Mouse (Mus musculus): ENCODE data around the gene Coq10b. TPM values are rescaled to one million over a fixed set of nuclear protein-coding genes. Genes with fewer than 3 reads are reported as not detected.
A peak's percentile ranks its signal among the peaks of the same experiment; 100 is the strongest.
"Not testable (repeated sequence)": the region's sequence is repeated elsewhere in the genome, so short reads cannot be mapped to it uniquely, and the experiment has no call there.

The Coq10b gene
- polyA plus RNA-seq, 1 experiment from 2014 or later: 24.1 TPM

DNA sequence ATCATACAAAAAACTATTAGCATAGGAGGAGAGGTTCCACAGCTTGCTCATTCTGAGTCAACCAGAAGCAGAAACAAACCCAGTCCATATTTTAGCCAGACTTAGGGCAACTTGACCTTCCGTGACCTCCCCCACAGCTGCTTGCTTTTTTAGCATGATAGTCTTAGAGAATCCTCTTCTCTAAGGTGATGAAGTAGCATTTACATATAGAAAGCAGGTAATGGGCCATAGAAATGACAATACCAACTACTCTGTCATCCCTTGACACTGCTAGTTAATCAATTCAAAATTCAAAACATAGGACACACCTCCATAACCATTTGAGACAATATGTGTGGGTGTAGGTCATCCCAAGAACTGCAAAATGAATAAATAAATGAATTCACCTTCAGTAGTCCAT is 12.6 kb upstream of the Coq10b start:
- Histone ChIP-seq H3K4me1 (no peaks in the 10 kb centered on the region), H3K4me3 (no peak overlapping the region), H3K9me3 (no peaks in the 10 kb centered on the region; the same call in none of the 2 replicates), H3K36me3 (no peaks in the 10 kb centered on the region), H3K27ac (no peak overlapping the region), H3K27me3 (ENCODE audit: insufficient read depth, poor library complexity, severe bottlenecking) (no peaks in the 10 kb centered on the region)
- DNase-seq (ENCODE audit: low spot score): no peak
- WGBS: 85% methylated on average over 1 of the region's 1 CpGs

DNA sequence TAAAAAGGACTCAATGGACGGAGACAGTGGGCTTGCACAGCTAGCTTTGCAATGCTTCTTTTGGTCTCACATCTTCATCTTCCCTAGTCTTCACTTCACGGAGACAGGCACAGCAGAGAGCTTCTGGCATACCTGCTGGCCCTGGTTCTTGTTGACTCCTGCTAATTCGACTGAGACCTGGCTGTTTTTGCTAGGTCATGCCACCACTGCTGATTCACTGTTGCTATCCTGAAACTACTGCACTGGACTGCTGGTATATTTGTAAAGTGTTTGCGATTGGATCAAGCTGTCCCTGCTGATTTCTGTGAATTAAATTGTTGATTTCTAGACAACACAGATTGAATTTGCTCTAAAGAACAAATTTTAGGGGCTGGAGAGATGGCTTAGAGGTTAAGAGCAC is 10.9 kb upstream of the Coq10b start:
- Histone ChIP-seq H3K36me3 (no peaks in the 10 kb centered on the region), H3K4me1 (no peaks in the 10 kb centered on the region), H3K27me3 (ENCODE audit: insufficient read depth, poor library complexity, severe bottlenecking) (no peaks in the 10 kb centered on the region), H3K9me3 (no peaks in the 10 kb centered on the region; the same call in none of the 2 replicates), H3K4me3 (no peak overlapping the region), H3K27ac (no peak overlapping the region)
- no peak for DNase-seq (ENCODE audit: low spot score)
- WGBS: 80% methylated on average over 4 of the region's 4 CpGs

DNA sequence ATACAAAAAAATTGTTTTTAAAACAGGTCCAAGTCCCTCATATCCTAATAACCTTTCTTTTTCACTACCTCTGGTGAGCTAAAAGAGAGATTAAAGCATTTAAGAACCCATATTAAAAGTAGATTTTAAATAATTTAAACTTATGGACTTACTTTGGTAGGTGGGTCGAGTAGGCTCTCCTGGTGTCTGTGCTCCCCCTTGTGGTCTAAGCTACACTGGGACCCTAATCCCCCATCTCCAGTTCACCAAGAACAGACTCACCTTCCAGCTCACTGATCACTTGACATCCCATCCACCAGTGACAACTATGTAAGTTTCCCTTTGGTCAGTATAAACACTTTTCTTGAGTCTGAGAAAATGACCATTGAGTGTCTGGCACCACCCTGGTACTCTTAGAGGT is 10.3 kb upstream of the Coq10b start:
- Histone ChIP-seq H3K27me3 (ENCODE audit: insufficient read depth, poor library complexity, severe bottlenecking) (no peaks in the 10 kb centered on the region), H3K27ac (no peak overlapping the region), H3K4me3 (no peak overlapping the region), H3K9me3 (no peaks in the 10 kb centered on the region; the same call in none of the 2 replicates), H3K4me1 (no peaks in the 10 kb centered on the region), H3K36me3 (no peaks in the 10 kb centered on the region)
- 77% methylated on average over 1 of the region's 1 CpGs for WGBS
- no peak for DNase-seq (ENCODE audit: low spot score)

- Histone ChIP-seq H3K9me3 (no peaks in the 10 kb centered on the region; the same call in none of the 2 replicates), H3K36me3 (no peaks in the 10 kb centered on the region), H3K4me1 (no peaks in the 10 kb centered on the region), H3K27me3 (ENCODE audit: insufficient read depth, poor library complexity, severe bottlenecking) (no peaks in the 10 kb centered on the region), H3K4me3 (no peak overlapping the region), H3K27ac (no peak overlapping the region)
- WGBS: 69% methylated on average over 3 of the region's 3 CpGs
- DNase-seq (ENCODE audit: low spot score): no peak
Observed at GRCm38 (mm10) chr1:55043164-55043563, 9.4 kb upstream of the Coq10b start.

- no peak for DNase-seq (ENCODE audit: low spot score)
- 63% methylated on average over 4 of the region's 4 CpGs for WGBS
- no peak overlapping the region for H3K4me3 ChIP-seq
Observed at GRCm38 (mm10) chr1:55048841-55049587, 3.6 kb upstream of the Coq10b start.

GRCm38 (mm10) chr1:55051671-55052070 is 899 bp upstream of the Coq10b start:
- Histone ChIP-seq H3K27me3 (ENCODE audit: insufficient read depth, poor library complexity, severe bottlenecking) (no peaks in the 10 kb centered on the region), H3K27ac (no peak overlapping the region; the same call in 1 of the 2 replicates), H3K4me3 (peak overlapping the region; percentile 90), H3K36me3 (peaks cover 9% of the 10 kb centered on the region; the same call in 1 of the 2 replicates), H3K4me1 (0 out of 2 replicates have a peak, but pooled peaks cover 2% of the 10 kb centered on the region), H3K9me3 (no peaks in the 10 kb centered on the region)
- WGBS: 67% methylated on average over 3 of the region's 3 CpGs
- DNase-seq (ENCODE audit: low spot score): no peak

More at GRCm38 (mm10) chr1:55048841-55049587, 3.6 kb upstream of the Coq10b start:
- H3K9me3 ChIP-seq: no peaks in the 10 kb centered on the region
- no peaks in the 10 kb centered on the region for H3K27me3 ChIP-seq (ENCODE audit: insufficient read depth, poor library complexity, severe bottlenecking)
- 0 out of 2 replicates have a peak, but pooled peaks cover 2% of the 10 kb centered on the region for H3K4me1 ChIP-seq
- no peak overlapping the region for H3K27ac ChIP-seq
- no peaks in the 10 kb centered on the region for H3K36me3 ChIP-seq

GRCm38 (mm10) chr1:55053005-55053404 is 435 bp downstream of the Coq10b start:
- no peaks in the 10 kb centered on the region for H3K27me3 ChIP-seq (ENCODE audit: insufficient read depth, poor library complexity, severe bottlenecking)
- H3K27ac ChIP-seq: peak overlapping the region; percentile 91
- under 1% methylated on average over 42 of the region's 42 CpGs for WGBS
- DNase-seq (ENCODE audit: low spot score): peak; percentile 92
- H3K4me1 ChIP-seq: 0 out of 2 replicates have a peak, but pooled peaks cover 2% of the 10 kb centered on the region
- H3K36me3 ChIP-seq: peaks cover 17% of the 10 kb centered on the region; the same call in 1 of the 2 replicates
- H3K9me3 ChIP-seq: no peaks in the 10 kb centered on the region
- H3K4me3 ChIP-seq: peak overlapping the region; percentile 90

DNA sequence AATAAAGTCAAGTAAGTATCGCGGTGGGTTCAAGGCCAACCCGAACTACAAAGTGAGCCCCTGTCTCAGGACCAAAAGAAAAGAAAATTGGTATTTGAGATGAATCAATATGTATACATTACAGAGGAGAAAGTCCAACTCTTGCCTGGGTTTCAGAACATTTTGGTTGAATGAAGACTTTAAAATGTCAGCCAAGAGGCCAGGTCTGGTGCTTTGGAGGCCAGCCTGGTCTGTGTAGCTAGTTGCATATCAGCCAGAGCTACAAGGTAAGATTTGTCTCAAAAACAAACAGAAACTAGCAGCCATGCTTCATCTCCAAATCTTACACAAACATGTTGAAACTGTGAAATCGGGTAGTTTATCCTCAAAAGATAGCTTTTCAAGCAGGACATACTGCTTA is 1.0 kb downstream of the Coq10b start:
- H3K27ac ChIP-seq: peak overlapping the region; percentile 91; the same call in 1 of the 2 replicates
- 0 out of 2 replicates have a peak, but pooled peaks cover 4% of the 10 kb centered on the region for H3K4me1 ChIP-seq
- 63% methylated on average over 4 of the region's 4 CpGs for WGBS
- no peak for DNase-seq (ENCODE audit: low spot score)
- peaks cover 17% of the 10 kb centered on the region; the same call in 1 of the 2 replicates for H3K36me3 ChIP-seq
- peak overlapping the region; percentile 90 for H3K4me3 ChIP-seq
- no peaks in the 10 kb centered on the region for H3K9me3 ChIP-seq
- H3K27me3 ChIP-seq (ENCODE audit: insufficient read depth, poor library complexity, severe bottlenecking): no peaks in the 10 kb centered on the region

- H3K27ac ChIP-seq: no peak overlapping the region
- no peak for DNase-seq (ENCODE audit: low spot score)
- H3K4me1 ChIP-seq: 0 out of 2 replicates have a peak, but pooled peaks cover 6% of the 10 kb centered on the region
- H3K4me3 ChIP-seq: no peak overlapping the region
- 90% methylated on average over 5 of the region's 5 CpGs for WGBS
- H3K9me3 ChIP-seq: no peaks in the 10 kb centered on the region
- H3K36me3 ChIP-seq: peaks cover 17% of the 10 kb centered on the region; the same call in 1 of the 2 replicates
- H3K27me3 ChIP-seq (ENCODE audit: insufficient read depth, poor library complexity, severe bottlenecking): no peaks in the 10 kb centered on the region
Observed at GRCm38 (mm10) chr1:55055322-55056115, 2.9 kb downstream of the Coq10b start.

DNA sequence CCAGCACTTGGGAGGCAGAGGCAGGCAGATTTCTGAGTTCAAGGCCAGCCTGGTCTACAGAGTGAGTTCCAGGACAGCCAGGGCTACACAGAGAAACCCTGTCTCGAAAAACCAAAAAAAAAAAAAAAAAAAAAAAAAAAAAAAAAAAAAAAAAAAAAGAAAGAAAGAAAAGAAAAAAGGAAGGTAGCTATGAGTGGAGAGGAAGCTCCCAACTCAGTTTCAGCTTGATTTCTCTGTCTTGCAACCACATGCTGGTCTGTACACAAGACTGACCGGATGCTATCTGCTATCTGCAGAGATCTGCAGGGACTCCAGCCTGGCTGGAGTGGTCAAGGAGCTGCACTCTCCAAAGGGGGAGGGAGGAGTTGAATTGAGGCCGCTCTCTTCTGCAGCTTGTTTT is 5.8 kb downstream of the Coq10b start:
- not testable (repeated sequence) for H3K27me3 ChIP-seq (ENCODE audit: insufficient read depth, poor library complexity, severe bottlenecking); H3K4me3 ChIP-seq; H3K27ac ChIP-seq; DNase-seq (ENCODE audit: low spot score); H3K4me1 ChIP-seq; H3K9me3 ChIP-seq
- H3K36me3 ChIP-seq: peaks cover 30% of the 10 kb centered on the region; the same call in 1 of the 2 replicates
- 58% methylated on average over 2 of the region's 3 CpGs for WGBS

DNA sequence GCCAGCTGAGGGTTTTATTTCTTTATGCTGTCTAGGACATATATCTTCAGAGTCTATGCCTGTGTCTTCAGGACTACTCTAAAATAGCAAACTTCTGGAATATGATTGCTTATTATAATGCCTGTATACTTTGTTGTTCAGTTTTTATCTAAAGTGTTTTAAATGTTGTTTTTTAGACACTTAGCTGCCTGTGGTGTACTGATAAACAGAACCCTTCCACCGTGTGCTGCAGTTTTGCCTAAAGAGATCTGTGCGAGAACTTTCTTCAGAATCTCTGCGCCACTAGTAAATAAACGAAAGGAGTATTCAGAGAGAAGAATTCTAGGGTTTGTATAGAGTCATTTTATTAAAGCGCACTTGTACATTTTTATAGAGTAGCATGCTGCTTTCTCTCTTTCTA is 8.5 kb downstream of the Coq10b start:
- Histone ChIP-seq H3K9me3 (no peaks in the 10 kb centered on the region), H3K27ac (no peak overlapping the region), H3K4me1 (0 out of 2 replicates have a peak, but pooled peaks cover 4% of the 10 kb centered on the region), H3K36me3 (peaks cover 42% of the 10 kb centered on the region), H3K27me3 (ENCODE audit: insufficient read depth, poor library complexity, severe bottlenecking) (no peaks in the 10 kb centered on the region), H3K4me3 (no peak overlapping the region)
- DNase-seq (ENCODE audit: low spot score): no peak
- WGBS: 90% methylated on average over 5 of the region's 5 CpGs

DNA sequence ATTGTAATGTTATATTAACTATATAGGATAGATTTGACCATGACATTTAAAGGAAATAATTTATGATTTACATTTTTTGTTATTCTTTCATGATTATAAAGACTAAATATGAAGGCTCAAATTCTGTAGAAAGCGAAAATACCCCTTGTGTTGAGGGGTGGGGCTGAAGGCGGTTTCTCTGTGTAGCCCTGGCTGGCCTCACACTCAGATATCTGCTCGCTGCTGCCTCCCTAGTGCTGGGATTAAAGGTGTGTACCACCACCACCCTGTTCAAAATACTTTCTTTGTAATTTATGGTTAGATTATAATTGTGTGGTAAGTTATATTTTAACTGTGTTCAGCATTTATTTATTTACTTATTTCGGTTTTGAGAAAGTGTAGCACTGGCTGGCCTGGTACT is 9.2 kb downstream of the Coq10b start:
- H3K4me1 ChIP-seq: 0 out of 2 replicates have a peak, but pooled peaks cover 4% of the 10 kb centered on the region
- H3K4me3 ChIP-seq: no peak overlapping the region
- peaks cover 43% of the 10 kb centered on the region for H3K36me3 ChIP-seq
- H3K27me3 ChIP-seq (ENCODE audit: insufficient read depth, poor library complexity, severe bottlenecking): no peaks in the 10 kb centered on the region
- no peaks in the 10 kb centered on the region for H3K9me3 ChIP-seq
- WGBS: 87% methylated on average over 4 of the region's 4 CpGs
- H3K27ac ChIP-seq: no peak overlapping the region
- peak; percentile 16 for DNase-seq (ENCODE audit: low spot score)

DNA sequence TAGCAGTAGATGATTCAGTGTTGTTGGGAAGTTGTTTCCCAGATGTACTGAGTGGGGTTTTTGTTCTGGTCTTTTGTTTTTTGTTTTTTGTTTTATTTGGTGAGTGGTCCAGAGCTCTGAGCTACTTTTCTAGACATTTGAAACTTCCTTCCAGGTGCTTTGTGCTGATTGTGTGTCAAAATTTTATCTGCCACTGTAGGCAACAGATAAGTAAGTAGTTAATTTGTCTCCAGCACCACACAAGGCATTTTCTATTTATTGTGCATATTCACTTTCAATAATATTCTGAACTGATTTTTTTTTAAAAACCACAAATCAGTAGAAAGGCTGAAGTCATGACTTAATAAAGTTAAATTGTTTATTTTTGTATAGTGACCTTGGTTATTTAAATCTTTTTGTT is 19.8 kb downstream of the Coq10b start:
- not testable (repeated sequence) for H3K4me3 ChIP-seq; H3K9me3 ChIP-seq; H3K27me3 ChIP-seq (ENCODE audit: insufficient read depth, poor library complexity, severe bottlenecking); DNase-seq (ENCODE audit: low spot score); H3K27ac ChIP-seq
- Histone ChIP-seq H3K4me1 (peaks cover 10% of the 10 kb centered on the region), H3K36me3 (peaks cover 46% of the 10 kb centered on the region)

Data from heart, embryonic 10.5 days (tissue).